Mouse (Mus musculus): ENCODE measurements around the gene 1700017B05Rik. TPM values are rescaled to one million over a fixed set of nuclear protein-coding genes. Genes with fewer than 3 reads are reported as not detected.
A peak's percentile ranks its signal among the peaks of the same experiment; 100 is the strongest.

The 1700017B05Rik gene
- polyA plus RNA-seq, 1 experiment, result 30.3 TPM

GRCm38 (mm10) chr9:57296277-57296676 is 33.9 kb upstream of the 1700017B05Rik start:
- Histone ChIP-seq H3K4me2 (ENCODE audit: low read depth) (no peak overlapping the region), H3K4me3 (no peak overlapping the region), H3K36me3 (ENCODE audit: control insufficient read depth, insufficient read depth) (no peaks in the 10 kb centered on the region), H3ac (ENCODE audit: control insufficient read depth, insufficient read length) (no peak overlapping the region), H3K27me3 (ENCODE audit: control insufficient read depth, insufficient read depth, insufficient read length) (no peaks in the 10 kb centered on the region), H3K79me2 (ENCODE audit: control insufficient read depth, insufficient read depth) (no peaks in the 10 kb centered on the region)
- TF ChIP-seq SRF (IDR thresholded peaks at IDR 0.05; ENCODE audit: control insufficient read depth, insufficient read length, low read depth) (no peak), POLR2AphosphoS2 (IDR thresholded peaks at IDR 0.05; ENCODE audit: insufficient read length, low read depth) (no peak), TCF3 (IDR thresholded peaks at IDR 0.05; ENCODE audit: insufficient read length, low read depth) (no peak), POLR2A (IDR thresholded peaks at IDR 0.05; ENCODE audit: insufficient read length, low read depth) (no peak), E2F4 (IDR thresholded peaks at IDR 0.05; ENCODE audit: insufficient read depth) (no peak), REST (IDR thresholded peaks at IDR 0.05; ENCODE audit: insufficient read depth, insufficient read length) (no peak), USF1 (IDR thresholded peaks at IDR 0.05; ENCODE audit: low read depth) (no peak), CEBPB (IDR thresholded peaks at IDR 0.05; ENCODE audit: insufficient read depth, poor library complexity, severe bottlenecking) (no peak), MAX (IDR thresholded peaks at IDR 0.05; ENCODE audit: low read depth) (no peak), MYOG (IDR thresholded peaks at IDR 0.05; ENCODE audit: control insufficient read depth in 1 of 3, insufficient read depth in 1 of 3, insufficient read length in 2 of 3, low read depth in 2 of 3) (no peak), MYOD1 (IDR thresholded peaks at IDR 0.05; ENCODE audit: control insufficient read depth in 1 of 3, insufficient read length in 2 of 3, low read depth in 2 of 3) (no peak), TCF12 (IDR thresholded peaks at IDR 0.05; ENCODE audit: insufficient read depth, poor library complexity, severe bottlenecking) (no peak)

GRCm38 (mm10) chr9:57295666-57296065 is 33.3 kb upstream of the 1700017B05Rik start:
- TF ChIP-seq USF1 (IDR thresholded peaks at IDR 0.05; ENCODE audit: low read depth) (no peak), CEBPB (IDR thresholded peaks at IDR 0.05; ENCODE audit: insufficient read depth, poor library complexity, severe bottlenecking) (0 out of 2 replicates have a peak, but pooled peaks have one; percentile 38)
- no peak overlapping the region for H3K4me2 ChIP-seq (ENCODE audit: low read depth)
- no peak overlapping the region for H3ac ChIP-seq (ENCODE audit: control insufficient read depth, insufficient read length)
- no peaks in the 10 kb centered on the region for H3K27me3 ChIP-seq (ENCODE audit: control insufficient read depth, insufficient read depth, insufficient read length)
- H3K79me2 ChIP-seq (ENCODE audit: control insufficient read depth, insufficient read depth), result no peaks in the 10 kb centered on the region
- H3K36me3 ChIP-seq (ENCODE audit: control insufficient read depth, insufficient read depth), result no peaks in the 10 kb centered on the region
- H3K4me3 ChIP-seq, result no peak overlapping the region

- Histone ChIP-seq H3K27me3 (ENCODE audit: control insufficient read depth, insufficient read depth, insufficient read length) (no peaks in the 10 kb centered on the region), H3K4me3 (no peak overlapping the region), H3K36me3 (ENCODE audit: control insufficient read depth, insufficient read depth) (no peaks in the 10 kb centered on the region), H3K4me2 (ENCODE audit: low read depth) (no peak overlapping the region), H3ac (ENCODE audit: control insufficient read depth, insufficient read length) (no peak overlapping the region), H3K79me2 (ENCODE audit: control insufficient read depth, insufficient read depth) (no peaks in the 10 kb centered on the region)
- TF ChIP-seq SRF (IDR thresholded peaks at IDR 0.05; ENCODE audit: control insufficient read depth, insufficient read length, low read depth) (no peak), TCF12 (IDR thresholded peaks at IDR 0.05; ENCODE audit: insufficient read depth, poor library complexity, severe bottlenecking) (no peak), POLR2AphosphoS2 (IDR thresholded peaks at IDR 0.05; ENCODE audit: insufficient read length, low read depth) (no peak), USF1 (IDR thresholded peaks at IDR 0.05; ENCODE audit: low read depth) (no peak), MYOD1 (IDR thresholded peaks at IDR 0.05; ENCODE audit: control insufficient read depth in 1 of 3, insufficient read length in 2 of 3, low read depth in 2 of 3) (no peak), E2F4 (IDR thresholded peaks at IDR 0.05; ENCODE audit: insufficient read depth) (no peak), POLR2A (IDR thresholded peaks at IDR 0.05; ENCODE audit: insufficient read length, low read depth) (no peak), CEBPB (IDR thresholded peaks at IDR 0.05; ENCODE audit: insufficient read depth, poor library complexity, severe bottlenecking) (no peak), MAX (IDR thresholded peaks at IDR 0.05; ENCODE audit: low read depth) (no peak), TCF3 (IDR thresholded peaks at IDR 0.05; ENCODE audit: insufficient read length, low read depth) (no peak), REST (IDR thresholded peaks at IDR 0.05; ENCODE audit: insufficient read depth, insufficient read length) (no peak), MYOG (IDR thresholded peaks at IDR 0.05; ENCODE audit: control insufficient read depth in 1 of 3, insufficient read depth in 1 of 3, insufficient read length in 2 of 3, low read depth in 2 of 3) (no peak)
Measured at GRCm38 (mm10) chr9:57294905-57295304, 32.5 kb upstream of the 1700017B05Rik start.

- Histone ChIP-seq H3K4me3 (no peak overlapping the region), H3K27me3 (ENCODE audit: control insufficient read depth, insufficient read depth, insufficient read length) (no peaks in the 10 kb centered on the region), H3K4me2 (ENCODE audit: low read depth) (no peak overlapping the region), H3ac (ENCODE audit: control insufficient read depth, insufficient read length) (no peak overlapping the region), H3K36me3 (ENCODE audit: control insufficient read depth, insufficient read depth) (no peaks in the 10 kb centered on the region), H3K79me2 (ENCODE audit: control insufficient read depth, insufficient read depth) (no peaks in the 10 kb centered on the region)
- no peak for TF ChIP-seq TCF3 (IDR thresholded peaks at IDR 0.05; ENCODE audit: insufficient read length, low read depth)
- no peak for TF ChIP-seq POLR2AphosphoS2 (IDR thresholded peaks at IDR 0.05; ENCODE audit: insufficient read length, low read depth)
- no peak for TF ChIP-seq REST (IDR thresholded peaks at IDR 0.05; ENCODE audit: insufficient read depth, insufficient read length)
- no peak for TF ChIP-seq SRF (IDR thresholded peaks at IDR 0.05; ENCODE audit: control insufficient read depth, insufficient read length, low read depth)
- TF ChIP-seq TCF12 (IDR thresholded peaks at IDR 0.05; ENCODE audit: insufficient read depth, poor library complexity, severe bottlenecking), result no peak
- no peak for TF ChIP-seq E2F4 (IDR thresholded peaks at IDR 0.05; ENCODE audit: insufficient read depth)
- no peak for TF ChIP-seq CEBPB (IDR thresholded peaks at IDR 0.05; ENCODE audit: insufficient read depth, poor library complexity, severe bottlenecking)
- TF ChIP-seq MAX (IDR thresholded peaks at IDR 0.05; ENCODE audit: low read depth), result no peak
- no peak for TF ChIP-seq MYOG (IDR thresholded peaks at IDR 0.05; ENCODE audit: control insufficient read depth in 1 of 3, insufficient read depth in 1 of 3, insufficient read length in 2 of 3, low read depth in 2 of 3)
- TF ChIP-seq MYOD1 (IDR thresholded peaks at IDR 0.05; ENCODE audit: control insufficient read depth in 1 of 3, insufficient read length in 2 of 3, low read depth in 2 of 3), result no peak
Measured at GRCm38 (mm10) chr9:57287183-57287582, 24.8 kb upstream of the 1700017B05Rik start.

- no peak overlapping the region for H3K4me3 ChIP-seq
- H3ac ChIP-seq (ENCODE audit: control insufficient read depth, insufficient read length), result no peak overlapping the region
- peak overlapping the region; percentile 35 for H3K4me2 ChIP-seq (ENCODE audit: low read depth)
- TF ChIP-seq MAX (IDR thresholded peaks at IDR 0.05; ENCODE audit: low read depth) (no peak), REST (IDR thresholded peaks at IDR 0.05; ENCODE audit: insufficient read depth, insufficient read length) (no peak), CEBPB (IDR thresholded peaks at IDR 0.05; ENCODE audit: insufficient read depth, poor library complexity, severe bottlenecking) (0 out of 2 replicates have a peak, but pooled peaks have one; percentile 48)
- H3K27me3 ChIP-seq (ENCODE audit: control insufficient read depth, insufficient read depth, insufficient read length), result no peaks in the 10 kb centered on the region
- no peaks in the 10 kb centered on the region for H3K79me2 ChIP-seq (ENCODE audit: control insufficient read depth, insufficient read depth)
- H3K36me3 ChIP-seq (ENCODE audit: control insufficient read depth, insufficient read depth), result no peaks in the 10 kb centered on the region
Measured at GRCm38 (mm10) chr9:57283311-57283710, 20.9 kb upstream of the 1700017B05Rik start.
